Mouse (Mus musculus) heart, postnatal 10 days (tissue): ENCODE measurements around the gene Trim25. TPM values are rescaled to one million over a fixed set of nuclear protein-coding genes. Genes with fewer than 3 reads are reported as not detected.
"Not testable (repeated sequence)": the region's sequence is repeated elsewhere in the genome, so short reads cannot be mapped to it uniquely, and the experiment has no call there.

Experiments used
- DNase-seq, 2 experiments: peaks; one replicate each; pipeline ENCODE4 v3.0.0; 2021
- intact Hi-C: fragments of 180-260 bp; cut with DNase I; formaldehyde crosslinking; loops from one replicate; pipeline ENCODE4 v1.15.1; 2025
- total RNA-seq, 2 experiments: library from RNA; stranded (reverse); gene quantifications; 2 replicates each; pipeline ENCODE4 v1.2.3; 2021

Trim25 gene
- total RNA-seq, 2 experiments from 2014 or later = 32.9 to 33.3 TPM

DNA sequence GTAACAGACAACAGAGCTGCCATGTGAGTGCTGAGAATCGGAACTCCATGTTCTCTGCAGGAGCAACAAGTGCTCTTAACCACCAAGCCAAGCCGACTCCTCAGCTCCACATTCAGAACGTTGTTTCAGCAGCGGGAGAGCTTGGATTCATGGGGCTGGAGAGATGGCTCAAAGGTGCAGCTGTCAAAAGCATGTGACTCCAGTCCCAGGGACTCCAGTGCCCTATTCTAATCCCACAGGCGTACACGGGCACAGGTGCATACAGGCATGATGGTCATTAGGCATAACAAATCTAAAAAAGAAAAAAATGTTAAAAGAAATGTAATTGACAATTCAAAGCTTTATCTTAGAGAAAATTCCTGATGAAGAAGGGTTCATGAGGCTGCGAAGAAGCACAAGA is 6.0 kb upstream of the Trim25 start:
- no peak for DNase-seq
- intact Hi-C loops = loop anchor here (1.0 kb wide), 2 partner anchors 28 to 46 kb away; no protein-coding TSS in a partner anchor

- DNase-seq = peak; percentile 77 to 84
- intact Hi-C loops = loop anchor here (1.0 kb wide), 2 partner anchors 28 to 46 kb away; no protein-coding TSS in a partner anchor
These were observed 5.6 kb upstream of the Trim25 start for GRCm38 (mm10) chr11:88993625-88994024.

DNA sequence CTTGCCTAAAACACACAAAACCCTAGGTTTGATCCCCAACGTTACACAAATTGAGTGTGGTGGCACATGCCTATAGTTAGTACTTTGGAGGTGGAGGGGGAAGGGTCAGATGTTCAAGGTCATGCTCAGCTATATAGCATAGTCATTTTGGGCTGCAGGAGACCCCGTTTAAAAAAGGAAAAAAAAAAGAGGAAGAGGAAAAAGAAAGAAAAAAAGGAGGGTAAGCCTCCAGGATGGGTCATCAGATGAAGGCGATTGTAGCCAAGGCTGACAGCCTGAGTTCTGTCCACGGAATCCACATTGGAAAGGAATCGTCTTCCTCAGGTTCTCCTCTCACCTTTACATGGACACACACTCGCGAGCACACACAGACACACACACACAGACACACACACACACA is 4.7 kb upstream of the Trim25 start:
- intact Hi-C loops = no loop called here
- no peak for DNase-seq

DNA sequence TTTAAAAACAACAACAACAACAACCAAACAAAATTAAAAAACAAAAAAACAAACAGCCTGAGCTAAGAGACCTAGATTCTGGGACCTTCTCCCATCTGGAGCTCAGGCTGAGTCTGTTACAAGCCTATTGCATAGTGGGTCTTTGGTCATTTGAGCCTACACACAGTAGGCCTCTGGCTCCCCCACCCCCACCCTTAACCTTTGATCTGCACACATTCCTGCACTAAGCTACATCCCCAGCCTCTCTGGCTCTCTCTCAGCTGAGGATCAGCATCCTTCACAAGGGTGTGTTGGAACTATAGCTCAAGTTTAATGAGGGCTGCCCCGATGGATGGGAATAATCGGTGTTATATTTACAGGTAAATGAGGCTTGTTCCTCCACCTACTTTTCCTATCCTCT is 3.6 kb upstream of the Trim25 start:
- no peak for DNase-seq
- intact Hi-C loops = no loop called here

GRCm38 (mm10) chr11:88996427-88996826 is 2.7 kb upstream of the Trim25 start:
- intact Hi-C loops = no loop called here
- peak; percentile 58 to 62 for DNase-seq

GRCm38 (mm10) chr11:88997343-88997742 is 1.8 kb upstream of the Trim25 start:
- intact Hi-C loops, DNase-seq: not testable (repeated sequence)

GRCm38 (mm10) chr11:88998406-88998805 is 770 bp upstream of the Trim25 start:
- intact Hi-C loops = no loop called here
- DNase-seq = no peak

- intact Hi-C loops = no loop called here
- DNase-seq = peak in 1 of 2 experiments; percentile 48
These were observed 749 bp downstream of the Trim25 start for GRCm38 (mm10) chr11:88999723-89000526.

DNA sequence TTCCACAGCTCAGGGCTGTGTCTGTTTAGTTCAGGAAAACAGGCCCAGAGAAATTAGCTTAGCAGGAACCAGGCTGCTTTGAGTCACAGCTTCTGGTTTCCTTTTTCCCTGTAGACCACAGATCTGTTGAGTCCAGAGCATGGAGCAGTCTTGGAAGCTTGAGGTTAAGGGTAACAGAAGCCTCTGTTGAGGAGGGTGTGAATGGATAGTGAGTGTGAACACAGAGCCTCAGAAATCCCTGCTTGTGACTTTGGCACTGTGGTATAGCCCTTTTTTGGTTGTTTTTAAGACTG is 1.3 kb downstream of the Trim25 start:
- intact Hi-C loops = no loop called here
- DNase-seq = no peak

DNA sequence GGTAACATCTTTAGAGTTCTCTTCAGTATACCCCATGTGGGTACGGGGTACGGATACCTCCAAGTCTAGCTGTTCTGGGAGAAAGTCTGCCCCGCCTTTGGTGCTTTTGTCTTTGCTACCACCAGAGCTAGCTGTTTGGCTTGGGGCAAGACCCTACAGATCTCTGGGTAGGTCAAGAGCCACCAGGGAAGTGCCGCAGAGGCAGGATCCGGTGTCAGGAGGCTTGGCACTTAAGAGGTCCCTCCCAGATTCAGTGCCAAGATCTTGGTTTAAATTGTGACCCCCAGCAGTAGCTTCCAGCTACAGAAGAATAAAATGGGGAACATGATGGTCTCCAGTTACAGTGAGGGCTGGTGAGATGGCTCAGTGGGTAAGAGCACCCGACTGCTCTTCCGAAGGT is 2.4 kb downstream of the Trim25 start:
- intact Hi-C loops = no loop called here

GRCm38 (mm10) chr11:89002068-89002467 is 2.9 kb downstream of the Trim25 start:
- DNase-seq = no peak
- intact Hi-C loops = loop anchor here (2.0 kb wide), 1 partner anchor 19 kb away; no protein-coding TSS in a partner anchor

More for the DNA sequence above, 2.4 kb downstream of the Trim25 start:
- DNase-seq = no peak

DNA sequence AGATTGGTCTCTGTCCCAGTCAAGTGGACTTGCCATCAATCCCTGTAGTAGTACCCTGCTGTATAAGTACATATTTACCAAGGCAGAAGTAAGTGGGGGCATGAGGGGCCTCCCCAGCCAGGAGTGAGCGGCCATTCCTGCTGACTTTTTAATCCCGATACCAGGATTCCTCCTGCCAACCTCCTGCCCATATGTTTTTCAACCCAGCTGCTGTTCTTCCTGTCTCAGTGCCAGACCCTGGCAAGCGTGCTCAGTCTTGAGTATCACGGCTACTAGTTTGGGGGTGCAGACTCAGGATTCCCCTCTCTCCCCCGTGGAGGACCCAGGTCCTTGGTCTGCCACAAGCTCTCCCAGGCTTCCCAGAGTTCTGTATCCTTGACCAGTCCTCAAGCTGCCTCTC is 3.4 kb downstream of the Trim25 start:
- no peak for DNase-seq

GRCm38 (mm10) chr11:89003078-89003477 is 3.9 kb downstream of the Trim25 start:
- intact Hi-C loops = loop anchor here (2.0 kb wide), 1 partner anchor 18 kb away; no protein-coding TSS in a partner anchor
- peak in 1 of 2 experiments; percentile 38 for DNase-seq

More for the DNA sequence above, 3.4 kb downstream of the Trim25 start:
- intact Hi-C loops = loop anchor here (2.0 kb wide), 1 partner anchor 18 kb away; no protein-coding TSS in a partner anchor

GRCm38 (mm10) chr11:89003726-89004125 is 4.5 kb downstream of the Trim25 start:
- no peak for DNase-seq
- intact Hi-C loops = loop anchor here (2.0 kb wide), 1 partner anchor 17 kb away; no protein-coding TSS in a partner anchor

- intact Hi-C loops = no loop called here
- DNase-seq = no peak
These were observed 6.3 kb downstream of the Trim25 start for GRCm38 (mm10) chr11:89005473-89005872.

- intact Hi-C loops = no loop called here
- DNase-seq = no peak
These were observed 7.2 kb downstream of the Trim25 start for GRCm38 (mm10) chr11:89006404-89006803.

- DNase-seq = no peak
- intact Hi-C loops = no loop called here
These were observed 8.4 kb downstream of the Trim25 start for GRCm38 (mm10) chr11:89007582-89007981.

DNA sequence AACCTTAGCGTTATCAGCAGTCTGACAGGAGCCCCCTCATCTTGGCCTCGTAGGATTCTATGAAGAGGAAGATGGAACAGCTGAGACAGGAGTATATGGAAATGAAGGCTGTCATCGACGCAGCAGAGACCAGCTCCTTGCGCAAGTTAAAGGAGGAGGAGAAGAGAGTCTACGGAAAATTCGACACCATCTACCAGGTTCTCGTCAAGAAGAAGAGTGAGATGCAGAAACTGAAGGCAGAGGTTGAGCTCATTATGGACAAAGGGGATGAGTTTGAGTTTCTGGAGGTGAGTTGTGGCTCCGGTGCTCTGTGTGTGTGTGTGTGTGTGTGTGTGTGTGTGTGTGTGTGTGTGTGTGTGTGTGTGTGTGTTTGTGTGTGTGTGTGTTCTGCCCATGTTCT is 9.9 kb downstream of the Trim25 start:
- intact Hi-C loops = no loop called here
- no peak for DNase-seq

GRCm38 (mm10) chr11:89009496-89009895 is 10.3 kb downstream of the Trim25 start:
- intact Hi-C loops = no loop called here
- DNase-seq = no peak

DNA sequence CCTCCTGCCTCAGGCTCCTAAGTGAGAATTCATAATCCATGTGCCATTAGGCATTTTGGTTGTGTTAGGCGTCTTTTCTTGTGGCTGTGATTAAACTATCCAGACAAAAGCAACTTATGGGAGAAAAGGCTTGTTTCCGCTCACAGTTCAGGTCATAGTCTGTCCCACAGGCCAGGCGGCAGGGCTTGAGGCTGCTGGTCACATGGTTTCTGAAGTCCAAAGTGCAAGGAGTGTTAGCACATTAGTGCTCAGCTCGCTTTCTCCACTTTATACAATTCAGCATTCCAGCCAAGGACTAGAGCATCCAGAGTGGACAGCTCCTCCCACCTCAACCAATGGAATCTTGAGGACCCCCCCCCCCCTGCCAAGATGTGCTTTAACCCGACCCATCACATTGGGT is 13.1 kb downstream of the Trim25 start:
- DNase-seq = no peak
- intact Hi-C loops = no loop called here

GRCm38 (mm10) chr11:89017514-89018182 is 18.5 kb downstream of the Trim25 start:
- no peak for DNase-seq
- intact Hi-C loops = no loop called here
